In genomic region chr8:37239354-37239753, GRCm38 (mm10) we compare ENCODE assay signal across 12 mouse cellular contexts.
"Had no signal": no experiment of that assay in that cellular context is flagged by ENCODE, and none has a peak within 500 bp of the region (broad histone marks: within the 10 kb centered on the region; RNA-seq: fewer than 3 reads in every experiment).

No protein-coding gene starts in this region.

- ATAC-seq: intestine, postnatal 0 days had no signal

- DNase-seq: kidney, adult 2 months; kidney, postnatal 25 days; liver, embryonic 13.5 days; lung, adult 2 months; lung, postnatal 14 days; lung, postnatal 4 days; midbrain, embryonic 14.5 days; right cerebral cortex, adult 18-20 months; right cerebral cortex, postnatal 14 days; right cerebral cortex, postnatal 4 days; thymus, postnatal 25 days had no signal
